38 mouse cellular contexts compared by ENCODE assay signal in genomic region chr11:49194771-49195170, GRCm38 (mm10). TPM values are rescaled to one million over a fixed set of nuclear protein-coding genes. Genes with fewer than 3 reads are reported as not detected.
"Had no signal": no experiment of that assay in that cellular context is flagged by ENCODE, and none has a peak within 500 bp of the region (broad histone marks: within the 10 kb centered on the region; RNA-seq: fewer than 3 reads in every experiment).

No protein-coding gene starts in this region.

RNA-seq across cellular contexts. Expression of gene Btnl9, which starts 7.8 kb away (rescaled TPM):
- total RNA-seq: layer of hippocampus, adult 18-20 months; layer of hippocampus, adult 8-10 months; layer of hippocampus, postnatal 36 days; left cerebral cortex, adult 18-20 months had no signal
- polyA plus RNA-seq: hindbrain, embryonic 11.5 days had no signal

RNA-seq across cellular contexts. Expression of gene Olfr1394, which starts 40.6 kb away (rescaled TPM):
- total RNA-seq: gastrocnemius, adult 18-20 months; gastrocnemius, adult 8-10 months; gastrocnemius, postnatal 14 days; gastrocnemius, postnatal 36 days; heart, adult 8-10 months; heart, postnatal 14 days; heart, postnatal 36 days; hematopoietic stem cell, adult 5-6 weeks; hindbrain, postnatal 0 days; layer of hippocampus, adult 18-20 months; layer of hippocampus, adult 8-10 months; layer of hippocampus, postnatal 14 days; layer of hippocampus, postnatal 36 days; left cerebral cortex, adult 18-20 months; left cerebral cortex, adult 8-10 months; left cerebral cortex, postnatal 10 days; left cerebral cortex, postnatal 25 days; left cerebral cortex, postnatal 4 days; liver, adult 2 months had no signal
- polyA plus RNA-seq: gonadal fat pad, adult 2 months; heart, embryonic 10.5 days; heart, embryonic 12.5 days; heart, embryonic 14.5 days; heart, embryonic 16.5 days; hindbrain, embryonic 11.5 days; hindbrain, embryonic 13.5 days; hindbrain, embryonic 15.5 days; hindbrain, postnatal 0 days; intestine, embryonic 14.5 days; intestine, embryonic 16.5 days; kidney, embryonic 14.5 days; kidney, postnatal 0 days; large intestine, adult 2 months; limb, embryonic 11.5 days; limb, embryonic 13.5 days; limb, embryonic 15.5 days; liver, adult 2 months; liver, embryonic 12.5 days; liver, embryonic 14.5 days; liver, embryonic 16.5 days had no signal

RNA-seq across cellular contexts. Expression of gene Olfr1395, which starts 52.7 kb away (rescaled TPM):
- total RNA-seq: gastrocnemius, adult 18-20 months; gastrocnemius, adult 8-10 months; gastrocnemius, postnatal 14 days; gastrocnemius, postnatal 36 days; heart, adult 8-10 months; heart, postnatal 14 days; heart, postnatal 36 days; hematopoietic stem cell, adult 5-6 weeks; hindbrain, postnatal 0 days; layer of hippocampus, adult 18-20 months; layer of hippocampus, adult 8-10 months; layer of hippocampus, postnatal 14 days; layer of hippocampus, postnatal 36 days; left cerebral cortex, adult 18-20 months; left cerebral cortex, adult 8-10 months; left cerebral cortex, postnatal 10 days; left cerebral cortex, postnatal 25 days; left cerebral cortex, postnatal 4 days; liver, adult 2 months had no signal
- polyA plus RNA-seq: heart, embryonic 10.5 days; heart, embryonic 12.5 days; heart, embryonic 14.5 days; heart, embryonic 16.5 days; hindbrain, embryonic 11.5 days; hindbrain, embryonic 13.5 days; hindbrain, embryonic 15.5 days; hindbrain, postnatal 0 days; intestine, embryonic 14.5 days; intestine, embryonic 16.5 days; kidney, embryonic 14.5 days; kidney, postnatal 0 days; large intestine, adult 2 months; limb, embryonic 11.5 days; limb, embryonic 13.5 days; limb, embryonic 15.5 days; liver, adult 2 months; liver, embryonic 12.5 days; liver, embryonic 14.5 days; liver, embryonic 16.5 days had no signal
